In genomic region chr5:72950252-72950651, GRCm38 (mm10) we compare ENCODE assay signal across 28 mouse cellular contexts. TPM values are rescaled to one million over a fixed set of nuclear protein-coding genes. Genes with fewer than 3 reads are reported as not detected.
DNase-seq lines count a peak whose midpoint lies in the region; ATAC-seq and TF ChIP-seq lines count a peak whose summit lies in the region.
"Had no signal": no experiment of that assay in that cellular context is flagged by ENCODE, and none has a peak within 500 bp of the region (broad histone marks: within the 10 kb centered on the region; RNA-seq: fewer than 3 reads in every experiment).

No protein-coding gene starts in this region.

- H3K9ac ChIP-seq in MEL (ENCODE audit: control insufficient read depth, low read depth, low read length, poor library complexity, severe bottlenecking): no peak overlapping the region
- H3K9ac ChIP-seq: embryonic facial prominence, embryonic 12.5 days; forebrain, embryonic 13.5 days; forebrain, embryonic 15.5 days; forebrain, postnatal 0 days had no signal

- TF ChIP-seq POLR2A in MEL (IDR thresholded peaks at IDR 0.05; ENCODE audit: control insufficient read depth in 1 of 2, insufficient read depth in 1 of 2, low read depth in 1 of 2, low read length in 2 of 2, poor library complexity in 1 of 2): no peak

- H3K4me1 ChIP-seq in MEL (ENCODE audit: control insufficient read depth in 1 of 2, insufficient read depth in 2 of 2, low read length in 2 of 2): peaks cover 0 to 5% of the 10 kb centered on the region in 2 experiments; a peak in 1 of 4 replicates
- H3K4me1 ChIP-seq: embryonic facial prominence, embryonic 10.5 days; forebrain, embryonic 13.5 days; forebrain, embryonic 15.5 days had no signal

- TF ChIP-seq CTCF in MEL (IDR thresholded peaks at IDR 0.05 in 2 of 3, conservative IDR thresholded peaks at IDR 0.05 in 1 of 3; ENCODE audit: control insufficient read depth in 1 of 3, insufficient read depth in 1 of 3, low read depth in 2 of 3, low read length in 3 of 3, poor library complexity in 1 of 3, severe bottlenecking in 1 of 3): no peak

- no peak overlapping the region for H3K4me3 ChIP-seq in MEL (ENCODE audit: control insufficient read depth in 1 of 2, insufficient read depth in 1 of 2, low read depth in 2 of 2, low read length in 2 of 2)
- H3K4me3 ChIP-seq: embryonic facial prominence, embryonic 10.5 days; embryonic facial prominence, embryonic 12.5 days; forebrain, embryonic 13.5 days; forebrain, embryonic 15.5 days had no signal

- H3K79me2 ChIP-seq in MEL (ENCODE audit: control insufficient read depth, insufficient read depth, low read length, poor library complexity): no peaks in the 10 kb centered on the region

- TF ChIP-seq RAD21 in MEL (IDR thresholded peaks at IDR 0.05; ENCODE audit: low read depth, low read length): no peak

- H3K27me3 ChIP-seq in MEL (ENCODE audit: control insufficient read depth in 1 of 2, insufficient read depth in 2 of 2, low read length in 2 of 2): no peaks in the 10 kb centered on the region
- H3K27me3 ChIP-seq: CH12.LX; embryonic facial prominence, embryonic 12.5 days; forebrain, embryonic 13.5 days; forebrain, embryonic 15.5 days had no signal

- no peak for TF ChIP-seq EP300 in MEL (IDR thresholded peaks at IDR 0.05; ENCODE audit: low read depth in 1 of 2, low read length in 2 of 2)

- no peaks in the 10 kb centered on the region for H3K9me3 ChIP-seq in MEL (replicated peaks; ENCODE audit: insufficient read depth, low read length)
- H3K9me3 ChIP-seq: embryonic facial prominence, embryonic 10.5 days; embryonic facial prominence, embryonic 12.5 days; forebrain, embryonic 13.5 days; forebrain, embryonic 15.5 days; G1E had no signal

- no peak overlapping the region for H3K27ac ChIP-seq in MEL (ENCODE audit: control insufficient read depth, low read depth, low read length)
- H3K27ac ChIP-seq: embryonic facial prominence, embryonic 10.5 days; embryonic facial prominence, embryonic 12.5 days; forebrain, embryonic 13.5 days; forebrain, embryonic 15.5 days had no signal

- DNase-seq in 416B (ENCODE audit: low read depth) (peak; percentile 58), MEL (ENCODE audit: low read depth, low spot score) (peak; percentile 24)
- DNase-seq in cerebellum, adult 11-12 months: no peak
- DNase-seq in layer of hippocampus, postnatal 25 days (ENCODE audit: extremely low spot score in 1 of 2, low spot score in 1 of 2): no peak
- DNase-seq: adrenal gland, adult 2 months; adrenal gland, postnatal 10 days; adrenal gland, postnatal 25 days; B cell, adult 2 months; cerebellum, adult 11 months; cerebellum, adult 2 months; cerebellum, adult 9-10 months; cerebellum, postnatal 10 days; cerebellum, postnatal 25 days; forebrain, postnatal 0 days had no signal

- 0 out of 2 replicates have a peak, but pooled peaks have one; percentile 24 for ATAC-seq in megakaryocyte, adult 5-6 weeks (ENCODE audit: poor library complexity, severe bottlenecking)
- no peak for ATAC-seq in inflammation-experienced regulatory T-cells, adult 6 months
- ATAC-seq: CD4-positive, CD25-positive, alpha-beta regulatory T cell, adult 4 months; forebrain, embryonic 13.5 days; forebrain, embryonic 15.5 days; forebrain, postnatal 0 days had no signal

- peaks cover 0 to 2% of the 10 kb centered on the region in 2 experiments; a peak in 3 of 4 replicates for H3K36me3 ChIP-seq in MEL (ENCODE audit: control insufficient read depth in 1 of 2, insufficient read depth in 2 of 2, low read length in 2 of 2)

TF ChIP-seq in MEL, 35 proteins besides CTCF, POLR2A, EP300 and RAD21:
- TF ChIP-seq BHLHE40 (IDR thresholded peaks at IDR 0.05; ENCODE audit: borderline replicate concordance, low read depth, low read length) (no peak), SIN3A (IDR thresholded peaks at IDR 0.05; ENCODE audit: low read length) (no peak), ZMIZ1 (IDR thresholded peaks at IDR 0.05; ENCODE audit: low read depth, low read length) (no peak), USF1 (IDR thresholded peaks at IDR 0.05; ENCODE audit: low read depth, low read length) (no peak), TCF12 (IDR thresholded peaks at IDR 0.05; ENCODE audit: low read depth, low read length) (no peak)
TF ChIP-seq in MEL: peak in this region for 0.

RNA-seq across cellular contexts. Expression of gene Gm10135, which starts 24.2 kb away (rescaled TPM):
- 1.5 TPM in 1 of 2 replicates, not detected in the other for total RNA-seq in MEL (2012; rRNA removed)
- polyA plus RNA-seq in MEL (2012; ENCODE audit: insufficient read depth in 1 of 2, insufficient read length in 2 of 2, low read depth in 1 of 2, low replicate concordance in 2 of 2, missing spikeins in 1 of 2): 1 to 10 TPM in 1 of 2 experiments, not detected in 1; 6.0 TPM
- total RNA-seq in megakaryocyte, adult 5-6 weeks (2015): not detected in 2 replicates
- 5.1 TPM in 1 of 2 replicates, not detected in the other for total RNA-seq in megakaryocyte, adult 5-6 weeks (2017)
- polyA plus RNA-seq in inflammation-experienced regulatory T-cells, adult 6 months (2017; shearing (Covaris generic)): not detected
- not detected for total RNA-seq in layer of hippocampus, postnatal 25 days (2021)
- total RNA-seq: adrenal gland, adult 2 months; adrenal gland, postnatal 10 days; adrenal gland, postnatal 25 days; adrenal gland, postnatal 4 days; CH12.LX; forebrain, postnatal 0 days; G1E had no signal
- polyA plus RNA-seq: adrenal gland, adult 2 months; brain, embryonic 14.5 days; CD4-positive, CD25-positive, alpha-beta regulatory T cell, adult 4 months; cerebellum, adult 2 months; cortical plate, adult 2 months; embryonic facial prominence, embryonic 10.5 days; embryonic facial prominence, embryonic 12.5 days; embryonic facial prominence, embryonic 14.5 days; forebrain, embryonic 11.5 days; forebrain, embryonic 13.5 days; forebrain, embryonic 15.5 days; forebrain, postnatal 0 days; G1E had no signal

RNA-seq across cellular contexts. Expression of gene Slain2, which starts 36.1 kb away (rescaled TPM):
- total RNA-seq in MEL (2012; rRNA removed): 18.8 and 18.9 TPM in 2 replicates
- polyA plus RNA-seq in MEL (2012; ENCODE audit: insufficient read depth in 1 of 2, insufficient read length in 2 of 2, low read depth in 1 of 2, low replicate concordance in 2 of 2, missing spikeins in 1 of 2): 10 to 100 TPM; 29.9 to 42.9 TPM
- 61.0 and 75.2 TPM in 2 replicates for total RNA-seq in megakaryocyte, adult 5-6 weeks (2015)
- 70.6 and 73.8 TPM in 2 replicates for total RNA-seq in megakaryocyte, adult 5-6 weeks (2017)
- polyA plus RNA-seq in inflammation-experienced regulatory T-cells, adult 6 months (2017; shearing (Covaris generic)): 10 to 100 TPM; 12.3 to 13.3 (median 12.6) TPM
- total RNA-seq in layer of hippocampus, postnatal 25 days (2021): 10 to 100 TPM; 20.3 to 22.2 TPM

RNA-seq across cellular contexts. Expression of gene Slc10a4, which starts 56.4 kb away (rescaled TPM):
- total RNA-seq in MEL (2012; rRNA removed): not detected in 2 replicates
- not detected for polyA plus RNA-seq in MEL (2012; ENCODE audit: insufficient read depth in 1 of 2, insufficient read length in 2 of 2, low read depth in 1 of 2, low replicate concordance in 2 of 2, missing spikeins in 1 of 2)
- total RNA-seq in megakaryocyte, adult 5-6 weeks (2015): not detected in 2 replicates
- total RNA-seq in megakaryocyte, adult 5-6 weeks (2017): not detected in 2 replicates
- not detected for polyA plus RNA-seq in inflammation-experienced regulatory T-cells, adult 6 months (2017; shearing (Covaris generic))
- total RNA-seq in layer of hippocampus, postnatal 25 days (2021): 1 to 10 TPM; 1.0 to 1.7 TPM
- total RNA-seq: CH12.LX had no signal
- polyA plus RNA-seq: CD4-positive, CD25-positive, alpha-beta regulatory T cell, adult 4 months; G1E had no signal

Comparison
In these comparisons a context has a peak if more than half of its experiments do, and no peak if none do; other contexts are left out.
1. DNase-seq: peak in 416B (single experiment) and MEL (single experiment); none in cerebellum, adult 11-12 months (single experiment) and layer of hippocampus, postnatal 25 days (0 of 2).